Mouse (Mus musculus) midbrain, embryonic 12.5 days (tissue): ENCODE measurements around the gene Fgfr2. TPM values are rescaled to one million over a fixed set of nuclear protein-coding genes. Genes with fewer than 3 reads are reported as not detected.

Source experiments
- ATAC-seq: fragments of 200-750 bp; cut with Nextera tagmentation; 2 replicates; pipeline ENCODE4 v1.8.0; 2017; ENCODE audit warnings: low read depth, moderate TSS enrichment, moderate library complexity; ENCODE audit not compliant: low FRiP score
- H3K27ac ChIP-seq: fragments of 300-500 bp; sonication (generic); replicated peaks from 2 replicates; pipeline ENCODE4 v1.5.1; 2016; ENCODE audit warnings: mild to moderate bottlenecking
- H3K27me3 ChIP-seq: fragments of 300-500 bp; sonication (generic); 2 replicates; pipeline ENCODE4 v1.6.1; 2016; ENCODE audit warnings: mild to moderate bottlenecking
- H3K36me3 ChIP-seq: fragments of 300-500 bp; sonication (generic); 2 replicates; pipeline ENCODE4 v1.6.1; 2016
- H3K4me1 ChIP-seq: fragments of 300-500 bp; sonication (generic); 2 replicates; pipeline ENCODE4 v1.6.1; 2016
- H3K4me2 ChIP-seq: fragments of 300-500 bp; sonication (generic); replicated peaks from 2 replicates; pipeline ENCODE4 v1.6.1; 2016; ENCODE audit warnings: mild to moderate bottlenecking, moderate library complexity
- H3K4me3 ChIP-seq: fragments of 300-500 bp; sonication (generic); 2 replicates; pipeline ENCODE4 v1.5.1; 2016; ENCODE audit warnings: mild to moderate bottlenecking
- H3K9ac ChIP-seq: fragments of 300-500 bp; sonication (generic); replicated peaks from 2 replicates; pipeline ENCODE4 v1.6.1; 2016; ENCODE audit warnings: mild to moderate bottlenecking, moderate library complexity
- H3K9me3 ChIP-seq: fragments of 300-500 bp; sonication (generic); 2 replicates; pipeline ENCODE4 v1.6.1; 2016; ENCODE audit warnings: mild to moderate bottlenecking
- WGBS: fragments of 180-500 bp; shearing (Covaris S2); methylation state at CpG from one replicate; pipeline ENCODE4 v1.1.7; 2016; 5-methylcytosine and 5-hydroxymethylcytosine counted together
- polyA plus RNA-seq: library from polyadenylated mRNA; unstranded; fragments of >200 nt; fragmentation: Nextera tagmentation; extraction: Ambion mirVana; gene quantifications from 2 replicates; pipeline ENCODE4 v1.2.1, GENCODE M21; 2016

The Fgfr2 gene
- polyA plus RNA-seq, 1 experiment from 2014 or later: 96.5 TPM

GRCm38 (mm10) chr7:132689722-132690121 lies 433.4 kb downstream of the Fgfr2 start:
- Histone ChIP-seq H3K4me1 (0 out of 2 replicates have a peak, but pooled peaks cover 2% of the 10 kb centered on the region), H3K4me3 (no peak overlapping the region), H3K9me3 (no peaks in the 10 kb centered on the region), H3K27me3 (no peaks in the 10 kb centered on the region), H3K36me3 (no peaks in the 10 kb centered on the region), H3K4me2 (no peak overlapping the region), H3K9ac (no peak overlapping the region), H3K27ac (no peak overlapping the region)
- ATAC-seq: no peak
- WGBS: 88% methylated on average over 5 of the region's 5 CpGs

GRCm38 (mm10) chr7:132688721-132689120 lies 434.4 kb downstream of the Fgfr2 start:
- no peaks in the 10 kb centered on the region for H3K27me3 ChIP-seq
- no peak overlapping the region for H3K9ac ChIP-seq
- no peak overlapping the region for H3K4me3 ChIP-seq
- H3K27ac ChIP-seq: no peak overlapping the region
- no peak overlapping the region for H3K4me2 ChIP-seq
- WGBS: 59% methylated on average over 5 of the region's 5 CpGs
- ATAC-seq: no peak
- H3K9me3 ChIP-seq: no peaks in the 10 kb centered on the region
- H3K36me3 ChIP-seq: no peaks in the 10 kb centered on the region
- 0 out of 2 replicates have a peak, but pooled peaks cover 2% of the 10 kb centered on the region for H3K4me1 ChIP-seq

GRCm38 (mm10) chr7:132687897-132688296 lies 435.3 kb downstream of the Fgfr2 start:
- no peaks in the 10 kb centered on the region for H3K36me3 ChIP-seq
- no peaks in the 10 kb centered on the region for H3K9me3 ChIP-seq
- no peaks in the 10 kb centered on the region for H3K27me3 ChIP-seq
- 0 out of 2 replicates have a peak, but pooled peaks cover 2% of the 10 kb centered on the region for H3K4me1 ChIP-seq
- no peak overlapping the region for H3K4me3 ChIP-seq
- no peak overlapping the region for H3K9ac ChIP-seq
- H3K27ac ChIP-seq: no peak overlapping the region
- H3K4me2 ChIP-seq: no peak overlapping the region
- ATAC-seq: no peak
- WGBS: 69% methylated on average over 2 of the region's 2 CpGs

GRCm38 (mm10) chr7:132686515-132686914 lies 436.6 kb downstream of the Fgfr2 start:
- 87% methylated on average over 3 of the region's 3 CpGs for WGBS
- H3K4me1 ChIP-seq: 0 out of 2 replicates have a peak, but pooled peaks cover 2% of the 10 kb centered on the region
- no peak overlapping the region for H3K4me3 ChIP-seq
- no peaks in the 10 kb centered on the region for H3K27me3 ChIP-seq
- H3K36me3 ChIP-seq: no peaks in the 10 kb centered on the region
- H3K4me2 ChIP-seq: no peak overlapping the region
- ATAC-seq: no peak
- no peaks in the 10 kb centered on the region for H3K9me3 ChIP-seq
- no peak overlapping the region for H3K9ac ChIP-seq
- H3K27ac ChIP-seq: no peak overlapping the region

- Histone ChIP-seq H3K9ac (no peak overlapping the region), H3K4me2 (no peak overlapping the region), H3K4me3 (no peak overlapping the region), H3K27me3 (no peaks in the 10 kb centered on the region), H3K27ac (no peak overlapping the region), H3K36me3 (no peaks in the 10 kb centered on the region), H3K4me1 (0 out of 2 replicates have a peak, but pooled peaks cover 2% of the 10 kb centered on the region), H3K9me3 (no peaks in the 10 kb centered on the region)
- 88% methylated on average over 4 of the region's 4 CpGs for WGBS
- ATAC-seq: no peak
Observed at GRCm38 (mm10) chr7:132683923-132684322, 439.2 kb downstream of the Fgfr2 start.

- Histone ChIP-seq H3K27ac (no peak overlapping the region), H3K4me2 (no peak overlapping the region), H3K36me3 (no peaks in the 10 kb centered on the region), H3K9ac (no peak overlapping the region), H3K27me3 (no peaks in the 10 kb centered on the region), H3K9me3 (no peaks in the 10 kb centered on the region), H3K4me3 (no peak overlapping the region), H3K4me1 (no peaks in the 10 kb centered on the region)
- WGBS: 79% methylated on average over 3 of the region's 3 CpGs
- ATAC-seq: no peak
Observed at GRCm38 (mm10) chr7:132682901-132683300, 440.2 kb downstream of the Fgfr2 start.

- 99% methylated on average over 3 of the region's 3 CpGs for WGBS
- no peak overlapping the region for H3K4me2 ChIP-seq
- no peak overlapping the region for H3K27ac ChIP-seq
- H3K9me3 ChIP-seq: no peaks in the 10 kb centered on the region
- no peak overlapping the region for H3K4me3 ChIP-seq
- no peaks in the 10 kb centered on the region for H3K4me1 ChIP-seq
- no peak overlapping the region for H3K9ac ChIP-seq
- no peaks in the 10 kb centered on the region for H3K36me3 ChIP-seq
- no peak for ATAC-seq
- H3K27me3 ChIP-seq: no peaks in the 10 kb centered on the region
Observed at GRCm38 (mm10) chr7:132682336-132682735, 440.8 kb downstream of the Fgfr2 start.

- no peak overlapping the region for H3K4me3 ChIP-seq
- H3K27ac ChIP-seq: no peak overlapping the region
- ATAC-seq: no peak
- 76% methylated on average over 1 of the region's 1 CpGs for WGBS
- no peaks in the 10 kb centered on the region for H3K9me3 ChIP-seq
- H3K9ac ChIP-seq: no peak overlapping the region
- no peaks in the 10 kb centered on the region for H3K4me1 ChIP-seq
- no peaks in the 10 kb centered on the region for H3K36me3 ChIP-seq
- H3K4me2 ChIP-seq: no peak overlapping the region
- H3K27me3 ChIP-seq: no peaks in the 10 kb centered on the region
Observed at GRCm38 (mm10) chr7:132681831-132682230, 441.3 kb downstream of the Fgfr2 start.

- Histone ChIP-seq H3K4me3 (no peak overlapping the region), H3K4me2 (no peak overlapping the region), H3K36me3 (no peaks in the 10 kb centered on the region), H3K9ac (no peak overlapping the region), H3K9me3 (no peaks in the 10 kb centered on the region), H3K4me1 (no peaks in the 10 kb centered on the region), H3K27me3 (no peaks in the 10 kb centered on the region), H3K27ac (no peak overlapping the region)
- no peak for ATAC-seq
- WGBS: 90% methylated on average over 11 of the region's 11 CpGs
Observed at GRCm38 (mm10) chr7:132681296-132681695, 441.9 kb downstream of the Fgfr2 start.

GRCm38 (mm10) chr7:132679549-132679948 lies 443.6 kb downstream of the Fgfr2 start:
- Histone ChIP-seq H3K4me2 (no peak overlapping the region), H3K27me3 (no peaks in the 10 kb centered on the region), H3K36me3 (no peaks in the 10 kb centered on the region), H3K4me1 (no peaks in the 10 kb centered on the region), H3K9ac (no peak overlapping the region), H3K9me3 (no peaks in the 10 kb centered on the region), H3K4me3 (no peak overlapping the region), H3K27ac (no peak overlapping the region)
- 79% methylated on average over 6 of the region's 6 CpGs for WGBS
- no peak for ATAC-seq

- Histone ChIP-seq H3K4me3 (no peak overlapping the region), H3K9ac (no peak overlapping the region), H3K9me3 (no peaks in the 10 kb centered on the region), H3K4me1 (peaks cover under 1% of the 10 kb centered on the region), H3K36me3 (no peaks in the 10 kb centered on the region), H3K27me3 (no peaks in the 10 kb centered on the region), H3K27ac (no peak overlapping the region), H3K4me2 (no peak overlapping the region)
- no peak for ATAC-seq
- 83% methylated on average over 4 of the region's 4 CpGs for WGBS
Observed at GRCm38 (mm10) chr7:132679117-132679516, 444.0 kb downstream of the Fgfr2 start.

GRCm38 (mm10) chr7:132675922-132676321 lies 447.2 kb downstream of the Fgfr2 start:
- peaks cover 5% of the 10 kb centered on the region for H3K4me1 ChIP-seq
- 0 out of 2 replicates have a peak, but pooled peaks cover 3% of the 10 kb centered on the region for H3K27me3 ChIP-seq
- no peak overlapping the region for H3K4me2 ChIP-seq
- no peak for ATAC-seq
- no peaks in the 10 kb centered on the region for H3K9me3 ChIP-seq
- H3K4me3 ChIP-seq: no peak overlapping the region
- H3K27ac ChIP-seq: no peak overlapping the region
- H3K9ac ChIP-seq: no peak overlapping the region
- 98% methylated on average over 2 of the region's 2 CpGs for WGBS
- H3K36me3 ChIP-seq: no peaks in the 10 kb centered on the region
